Mouse (Mus musculus): ENCODE data around the gene Lim2. TPM values are rescaled to one million over a fixed set of nuclear protein-coding genes. Genes with fewer than 3 reads are reported as not detected.
A peak's percentile ranks its signal among the peaks of the same experiment; 100 is the strongest.

Gene Lim2
- polyA plus RNA-seq, 1 experiment from 2014 or later: not detected

GRCm38 (mm10) chr7:43417298-43417697 is 10.2 kb upstream of the Lim2 start:
- WGBS: 91% methylated on average over 10 of the region's 10 CpGs
- no peaks in the 10 kb centered on the region for H3K4me1 ChIP-seq (ENCODE audit: control insufficient read depth, insufficient read depth, low read length)
- H3K27ac ChIP-seq (replicated peaks; ENCODE audit: low read depth, low read length): no peak overlapping the region
- ATAC-seq (ENCODE audit: low FRiP score, low TSS enrichment): no peak
- DNase-seq: no peak
- no peak overlapping the region for H3K9ac ChIP-seq (replicated peaks; ENCODE audit: low read length)
- H3K4me2 ChIP-seq (ENCODE audit: low read length): no peak overlapping the region
- H3K4me3 ChIP-seq (replicated peaks; ENCODE audit: low read depth, low read length): no peak overlapping the region
- no peaks in the 10 kb centered on the region for H3K27me3 ChIP-seq (ENCODE audit: control insufficient read depth, insufficient read depth, low read length)
- H3K36me3 ChIP-seq (ENCODE audit: control insufficient read depth, insufficient read depth, low read length): no peaks in the 10 kb centered on the region
- H3K9me3 ChIP-seq (ENCODE audit: control insufficient read depth, low read length): no peaks in the 10 kb centered on the region

GRCm38 (mm10) chr7:43422995-43423617 is 4.4 kb upstream of the Lim2 start:
- 0 out of 2 replicates have a peak, but pooled peaks cover 4% of the 10 kb centered on the region for H3K4me1 ChIP-seq (ENCODE audit: control insufficient read depth, insufficient read depth, low read length)
- peak overlapping the region; percentile 33 for H3K4me2 ChIP-seq (ENCODE audit: low read length)
- ATAC-seq (ENCODE audit: low FRiP score, low TSS enrichment) (peak; percentile 73), DNase-seq (peak; percentile 88)
- no peak overlapping the region for H3K4me3 ChIP-seq (replicated peaks; ENCODE audit: low read depth, low read length)
- H3K36me3 ChIP-seq (ENCODE audit: control insufficient read depth, insufficient read depth, low read length): no peaks in the 10 kb centered on the region
- WGBS: 9% methylated on average over 11 of the region's 11 CpGs
- H3K27ac ChIP-seq (replicated peaks; ENCODE audit: low read depth, low read length): no peak overlapping the region
- H3K9ac ChIP-seq (replicated peaks; ENCODE audit: low read length): no peak overlapping the region
- no peaks in the 10 kb centered on the region for H3K27me3 ChIP-seq (ENCODE audit: control insufficient read depth, insufficient read depth, low read length)
- H3K9me3 ChIP-seq (ENCODE audit: control insufficient read depth, low read length): no peaks in the 10 kb centered on the region

GRCm38 (mm10) chr7:43423991-43424625 is 3.4 kb upstream of the Lim2 start:
- H3K36me3 ChIP-seq (ENCODE audit: control insufficient read depth, insufficient read depth, low read length): no peaks in the 10 kb centered on the region
- no peak overlapping the region for H3K27ac ChIP-seq (replicated peaks; ENCODE audit: low read depth, low read length)
- H3K4me2 ChIP-seq (ENCODE audit: low read length): no peak overlapping the region
- H3K4me3 ChIP-seq (replicated peaks; ENCODE audit: low read depth, low read length): no peak overlapping the region
- no peak for ATAC-seq (ENCODE audit: low FRiP score, low TSS enrichment)
- H3K4me1 ChIP-seq (ENCODE audit: control insufficient read depth, insufficient read depth, low read length): 0 out of 2 replicates have a peak, but pooled peaks cover 4% of the 10 kb centered on the region
- H3K9ac ChIP-seq (replicated peaks; ENCODE audit: low read length): no peak overlapping the region
- WGBS: 63% methylated on average over 3 of the region's 3 CpGs
- H3K9me3 ChIP-seq (ENCODE audit: control insufficient read depth, low read length): no peaks in the 10 kb centered on the region
- no peaks in the 10 kb centered on the region for H3K27me3 ChIP-seq (ENCODE audit: control insufficient read depth, insufficient read depth, low read length)
- no peak for DNase-seq

GRCm38 (mm10) chr7:43429500-43429899 is 2.0 kb downstream of the Lim2 start:
- Histone ChIP-seq H3K9me3 (ENCODE audit: control insufficient read depth, low read length) (no peaks in the 10 kb centered on the region), H3K9ac (replicated peaks; ENCODE audit: low read length) (no peak overlapping the region), H3K4me1 (ENCODE audit: control insufficient read depth, insufficient read depth, low read length) (no peaks in the 10 kb centered on the region), H3K4me3 (replicated peaks; ENCODE audit: low read depth, low read length) (no peak overlapping the region), H3K27me3 (ENCODE audit: control insufficient read depth, insufficient read depth, low read length) (no peaks in the 10 kb centered on the region), H3K27ac (replicated peaks; ENCODE audit: low read depth, low read length) (no peak overlapping the region), H3K36me3 (ENCODE audit: control insufficient read depth, insufficient read depth, low read length) (no peaks in the 10 kb centered on the region), H3K4me2 (ENCODE audit: low read length) (no peak overlapping the region)
- no peak for ATAC-seq (ENCODE audit: low FRiP score, low TSS enrichment)
- no peak for DNase-seq
- WGBS: 66% methylated on average over 4 of the region's 4 CpGs

GRCm38 (mm10) chr7:43432891-43433290 is 5.4 kb downstream of the Lim2 start:
- ATAC-seq (ENCODE audit: low FRiP score, low TSS enrichment) (no peak), DNase-seq (no peak)
- no peak overlapping the region for H3K4me2 ChIP-seq (ENCODE audit: low read length)
- no peak overlapping the region for H3K27ac ChIP-seq (replicated peaks; ENCODE audit: low read depth, low read length)
- WGBS: 74% methylated on average over 4 of the region's 4 CpGs
- H3K9ac ChIP-seq (replicated peaks; ENCODE audit: low read length): no peak overlapping the region
- no peak overlapping the region for H3K4me3 ChIP-seq (replicated peaks; ENCODE audit: low read depth, low read length)
- no peaks in the 10 kb centered on the region for H3K27me3 ChIP-seq (ENCODE audit: control insufficient read depth, insufficient read depth, low read length)
- no peaks in the 10 kb centered on the region for H3K4me1 ChIP-seq (ENCODE audit: control insufficient read depth, insufficient read depth, low read length)
- H3K9me3 ChIP-seq (ENCODE audit: control insufficient read depth, low read length): no peaks in the 10 kb centered on the region
- no peaks in the 10 kb centered on the region for H3K36me3 ChIP-seq (ENCODE audit: control insufficient read depth, insufficient read depth, low read length)

GRCm38 (mm10) chr7:43434676-43435075 is 7.2 kb downstream of the Lim2 start:
- H3K27ac ChIP-seq (replicated peaks; ENCODE audit: low read depth, low read length): no peak overlapping the region
- H3K4me3 ChIP-seq (replicated peaks; ENCODE audit: low read depth, low read length): no peak overlapping the region
- no peak overlapping the region for H3K9ac ChIP-seq (replicated peaks; ENCODE audit: low read length)
- ATAC-seq (ENCODE audit: low FRiP score, low TSS enrichment) (no peak), DNase-seq (no peak)
- H3K4me2 ChIP-seq (ENCODE audit: low read length): no peak overlapping the region
- H3K9me3 ChIP-seq (ENCODE audit: control insufficient read depth, low read length): no peaks in the 10 kb centered on the region
- 80% methylated on average over 5 of the region's 5 CpGs for WGBS
- H3K36me3 ChIP-seq (ENCODE audit: control insufficient read depth, insufficient read depth, low read length): no peaks in the 10 kb centered on the region
- no peaks in the 10 kb centered on the region for H3K4me1 ChIP-seq (ENCODE audit: control insufficient read depth, insufficient read depth, low read length)
- H3K27me3 ChIP-seq (ENCODE audit: control insufficient read depth, insufficient read depth, low read length): no peaks in the 10 kb centered on the region

- ATAC-seq (ENCODE audit: low FRiP score, low TSS enrichment): no peak
- Histone ChIP-seq H3K4me3 (replicated peaks; ENCODE audit: low read depth, low read length) (no peak within 1 kb of the TSS), H3K27me3 (ENCODE audit: control insufficient read depth, insufficient read depth, low read length) (no peaks in the 10 kb centered on the region), H3K36me3 (ENCODE audit: control insufficient read depth, insufficient read depth, low read length) (no peaks in the 10 kb centered on the region), H3K27ac (replicated peaks; ENCODE audit: low read depth, low read length) (no peak within 1 kb of the TSS), H3K9me3 (ENCODE audit: control insufficient read depth, low read length) (no peaks in the 10 kb centered on the region), H3K4me1 (ENCODE audit: control insufficient read depth, insufficient read depth, low read length) (no peaks in the 10 kb centered on the region), H3K4me2 (ENCODE audit: low read length) (no peak within 1 kb of the TSS), H3K9ac (replicated peaks; ENCODE audit: low read length) (no peak within 1 kb of the TSS)
- WGBS: 79% methylated on average over 10 of the region's 10 CpGs
- no peak for DNase-seq
Observed at GRCm38 (mm10) chr7:43436341-43437255, 9.1 kb downstream of the Lim2 start, which contains the start of gene Nkg7. Gene Nkg7, plus strand, starts transcription at chr7:43437073.

GRCm38 (mm10) chr7:43438611-43439010 is 11.1 kb downstream of the Lim2 start:
- H3K9me3 ChIP-seq (ENCODE audit: control insufficient read depth, low read length): no peaks in the 10 kb centered on the region
- ATAC-seq (ENCODE audit: low FRiP score, low TSS enrichment) (no peak), DNase-seq (no peak)
- 85% methylated on average over 4 of the region's 4 CpGs for WGBS
- no peak overlapping the region for H3K27ac ChIP-seq (replicated peaks; ENCODE audit: low read depth, low read length)
- no peaks in the 10 kb centered on the region for H3K36me3 ChIP-seq (ENCODE audit: control insufficient read depth, insufficient read depth, low read length)
- peaks cover 7% of the 10 kb centered on the region for H3K4me1 ChIP-seq (ENCODE audit: control insufficient read depth, insufficient read depth, low read length)
- H3K27me3 ChIP-seq (ENCODE audit: control insufficient read depth, insufficient read depth, low read length): no peaks in the 10 kb centered on the region
- no peak overlapping the region for H3K4me2 ChIP-seq (ENCODE audit: low read length)
- H3K4me3 ChIP-seq (replicated peaks; ENCODE audit: low read depth, low read length): no peak overlapping the region
- H3K9ac ChIP-seq (replicated peaks; ENCODE audit: low read length): no peak overlapping the region

Data from midbrain, embryonic 14.5 days (tissue).